Mouse (Mus musculus) MEL (cell line): ENCODE data around the gene Marf1. TPM values are rescaled to one million over a fixed set of nuclear protein-coding genes. Genes with fewer than 3 reads are reported as not detected.

Experiments
- DNase-seq: peaks from one replicate; pipeline ENCODE4 v3.0.0; 2011; ENCODE audit warnings: low read depth, low spot score
- H3K27ac ChIP-seq: 2 replicates; pipeline ENCODE4 v1.5.1; 2012; ENCODE audit warnings: low read depth, mild to moderate bottlenecking, control low read depth, low read length, moderate library complexity; ENCODE audit not compliant: control insufficient read depth
- H3K27me3 ChIP-seq, 2 experiments: fragments of 150-350 bp in 1 of 2; sonication (generic) in 1 of 2; 2 replicates each; pipeline ENCODE4 v1.6.1; 2012; ENCODE audit warnings: low read length in 2 of 2, mild to moderate bottlenecking in 2 of 2, improper control_type of control experiment in 1 of 2, moderate library complexity in 1 of 2; ENCODE audit not compliant: insufficient read depth in 2 of 2, control insufficient read depth in 1 of 2
- H3K36me3 ChIP-seq, 2 experiments: 2 replicates each; pipeline ENCODE4 v1.6.1; 2012 to 2014; ENCODE audit warnings: low read length in 2 of 2, improper control_type of control experiment in 1 of 2, inconsistent platforms in 1 of 2, mild to moderate bottlenecking in 1 of 2; ENCODE audit not compliant: insufficient read depth in 2 of 2, control insufficient read depth in 1 of 2
- H3K4me1 ChIP-seq, 2 experiments: fragments of 150-350 bp in 1 of 2; sonication (generic) in 1 of 2; 2 replicates each; pipeline ENCODE4 v1.6.1; 2012; ENCODE audit warnings: low read length in 2 of 2, improper control_type of control experiment in 1 of 2, mild to moderate bottlenecking in 1 of 2; ENCODE audit not compliant: insufficient read depth in 2 of 2, control insufficient read depth in 1 of 2
- H3K4me3 ChIP-seq, 2 experiments: fragments of 150-350 bp in 1 of 2; sonication (generic) in 1 of 2; 2 replicates each; pipeline ENCODE4 v1.5.1; 2012; ENCODE audit warnings: low read depth in 2 of 2, low read length in 2 of 2, mild to moderate bottlenecking in 2 of 2, moderate library complexity in 2 of 2, control low read depth in 1 of 2, improper control_type of control experiment in 1 of 2; ENCODE audit not compliant: control insufficient read depth in 1 of 2, insufficient read depth in 1 of 2
- H3K79me2 ChIP-seq: 2 replicates; pipeline ENCODE4 v1.6.1; 2012; ENCODE audit warnings: mild to moderate bottlenecking, low read length, moderate library complexity; ENCODE audit not compliant: control insufficient read depth, poor library complexity, insufficient read depth
- H3K9ac ChIP-seq: 2 replicates; pipeline ENCODE4 v1.6.1; 2012; ENCODE audit warnings: low read depth, mild to moderate bottlenecking, control low read depth, low read length, moderate library complexity; ENCODE audit not compliant: control insufficient read depth, poor library complexity, severe bottlenecking
- H3K9me3 ChIP-seq: fragments of 150-350 bp; sonication (generic); replicated peaks from 2 replicates; pipeline ENCODE4 v1.6.1; 2012; ENCODE audit warnings: mild to moderate bottlenecking, low read length, improper control_type of control experiment, moderate library complexity; ENCODE audit not compliant: insufficient read depth
- CHD1 ChIP-seq: IDR thresholded peaks from 2 replicates; pipeline ENCODE4 v1.6.1; 2012; ENCODE audit warnings: low read depth, mild to moderate bottlenecking, inconsistent platforms, low read length, improper control_type of control experiment
- CTCF ChIP-seq, 3 experiments: IDR thresholded peaks in 2 of 3; conservative IDR thresholded peaks in 1 of 3; 2 replicates each; pipeline ENCODE4 v1.5.1; 2011 to 2012; ENCODE audit warnings: low read length in 3 of 3, low read depth in 2 of 3, mild to moderate bottlenecking in 2 of 3, improper control_type of control experiment in 1 of 3, inconsistent platforms in 1 of 3, mixed read lengths in 1 of 3, moderate library complexity in 1 of 3; ENCODE audit not compliant: control insufficient read depth in 1 of 3, insufficient read depth in 1 of 3, poor library complexity in 1 of 3, severe bottlenecking in 1 of 3
- E2F4 ChIP-seq: IDR thresholded peaks from 2 replicates; pipeline ENCODE4 v1.6.1; 2011; ENCODE audit warnings: low read depth, low read length, improper control_type of control experiment, borderline replicate concordance
- EP300 ChIP-seq, 2 experiments: IDR thresholded peaks; 2 replicates each; pipeline ENCODE4 v1.6.1; 2011; ENCODE audit warnings: improper control_type of control experiment in 2 of 2, low read length in 2 of 2, low read depth in 1 of 2, mild to moderate bottlenecking in 1 of 2
- ETS1 ChIP-seq: IDR thresholded peaks from 2 replicates; pipeline ENCODE4 v1.6.1; 2012; ENCODE audit warnings: low read depth, mild to moderate bottlenecking, inconsistent platforms, low read length, improper control_type of control experiment, moderate library complexity
- GABPA ChIP-seq: IDR thresholded peaks from 2 replicates; pipeline ENCODE4 v1.6.1; 2012; ENCODE audit warnings: low read depth, mild to moderate bottlenecking, inconsistent platforms, low read length, improper control_type of control experiment, moderate library complexity
- JUND ChIP-seq: IDR thresholded peaks from 2 replicates; pipeline ENCODE4 v1.6.1; 2011; ENCODE audit warnings: low read depth, mild to moderate bottlenecking, improper control_type of control experiment, low read length
- KAT2A ChIP-seq: conservative IDR thresholded peaks from 2 replicates; pipeline ENCODE4 v1.6.1; 2012; ENCODE audit warnings: low read depth, low read length, improper control_type of control experiment, inconsistent platforms
- MAX ChIP-seq: IDR thresholded peaks from 2 replicates; pipeline ENCODE4 v1.6.1; 2011; ENCODE audit warnings: low read length, improper control_type of control experiment
- MYB ChIP-seq: IDR thresholded peaks from 2 replicates; pipeline ENCODE4 v1.6.1; 2011; ENCODE audit warnings: mild to moderate bottlenecking, low read depth, low read length, improper control_type of control experiment
- NELFE ChIP-seq: IDR thresholded peaks from 2 replicates; pipeline ENCODE4 v1.6.1; 2011; ENCODE audit warnings: low read depth, low read length, improper control_type of control experiment
- POLR2A ChIP-seq, 2 experiments: IDR thresholded peaks; 2 replicates each; pipeline ENCODE4 v1.6.1; 2011 to 2012; ENCODE audit warnings: low read length in 2 of 2, mild to moderate bottlenecking in 2 of 2, control low read depth in 1 of 2, improper control_type of control experiment in 1 of 2, low read depth in 1 of 2, moderate library complexity in 1 of 2; ENCODE audit not compliant: control insufficient read depth in 1 of 2, insufficient read depth in 1 of 2, poor library complexity in 1 of 2
- POLR2AphosphoS2 ChIP-seq: IDR thresholded peaks from 2 replicates; pipeline ENCODE4 v1.6.1; 2011; ENCODE audit warnings: low read length, improper control_type of control experiment
- POLR2AphosphoS5 ChIP-seq: IDR thresholded peaks from 2 replicates; pipeline ENCODE4 v1.6.1; 2012; ENCODE audit warnings: low read depth, borderline replicate concordance, mild to moderate bottlenecking, inconsistent platforms, low read length, moderate library complexity, mixed read lengths
- SIN3A ChIP-seq: IDR thresholded peaks from 2 replicates; pipeline ENCODE4 v1.6.1; 2012; ENCODE audit warnings: low read length, improper control_type of control experiment, inconsistent platforms
- SMC3 ChIP-seq: IDR thresholded peaks from 2 replicates; pipeline ENCODE4 v1.6.1; 2011; ENCODE audit warnings: low read depth, low read length, improper control_type of control experiment
- TAL1 ChIP-seq: IDR thresholded peaks from 2 replicates; pipeline ENCODE4 v1.6.1; 2012; ENCODE audit warnings: mild to moderate bottlenecking, inconsistent platforms, low read length, moderate library complexity, mixed read lengths
- TCF12 ChIP-seq: IDR thresholded peaks from 2 replicates; pipeline ENCODE4 v1.6.1; 2014; ENCODE audit warnings: low read depth, mild to moderate bottlenecking, inconsistent platforms, low read length, improper control_type of control experiment, moderate library complexity
- UBTF ChIP-seq: IDR thresholded peaks from 2 replicates; pipeline ENCODE4 v1.6.1; 2012; ENCODE audit warnings: low read depth, mild to moderate bottlenecking, inconsistent platforms, low read length, improper control_type of control experiment, moderate library complexity, borderline replicate concordance; ENCODE audit not compliant: insufficient read depth
- USF1 ChIP-seq: IDR thresholded peaks from 2 replicates; pipeline ENCODE4 v1.6.1; 2014; ENCODE audit warnings: low read depth, mild to moderate bottlenecking, inconsistent platforms, low read length, improper control_type of control experiment, moderate library complexity
- USF2 ChIP-seq, 2 experiments: IDR thresholded peaks; 2 replicates each; pipeline ENCODE4 v1.6.1; 2011 to 2012; ENCODE audit warnings: improper control_type of control experiment in 2 of 2, low read length in 2 of 2, borderline replicate concordance in 1 of 2, inconsistent platforms in 1 of 2, low read depth in 1 of 2, mild to moderate bottlenecking in 1 of 2; ENCODE audit not compliant: insufficient read depth in 1 of 2
- ZMIZ1 ChIP-seq: IDR thresholded peaks from 2 replicates; pipeline ENCODE4 v1.6.1; 2012; ENCODE audit warnings: low read depth, mild to moderate bottlenecking, inconsistent platforms, low read length, improper control_type of control experiment, moderate library complexity
- polyA plus RNA-seq, 2 experiments: library from polyadenylated mRNA; stranded (reverse) in 1 of 2; unstranded in 1 of 2; fragments of >175 nt in 1 of 2; fragments of >200 nt in 1 of 2; gene quantifications; 2 replicates each; pipeline versions ENCODE4 v1.2.1 to v1.2.4; 2012; ENCODE audit warnings: low replicate concordance in 2 of 2, low read depth in 1 of 2; ENCODE audit not compliant: insufficient read length in 2 of 2, insufficient read depth in 1 of 2, missing spikeins in 1 of 2
- total RNA-seq: library from RNA; depleted of rRNA; stranded (reverse); fragments of 300-350 nt; gene quantifications from 2 replicates; pipeline ENCODE4 v1.2.3, GENCODE M21; 2012

Marf1 gene
- total and polyA plus RNA-seq, 3 experiments: 8.7 to 16.2 TPM; not detected in 1

GRCm38 (mm10) chr16:14091771-14092170 is 71.4 kb downstream of the Marf1 start:
- Histone ChIP-seq H3K9me3 (no peaks in the 10 kb centered on the region), H3K27ac (no peak overlapping the region), H3K36me3 (no peaks in the 10 kb centered on the region), H3K4me1 (no peaks in the 10 kb centered on the region), H3K9ac (no peak overlapping the region), H3K27me3 (peaks cover 0 to 2% of the 10 kb centered on the region in 2 experiments; a peak in 2 of 4 replicates), H3K79me2 (no peaks in the 10 kb centered on the region), H3K4me3 (no peak overlapping the region)
- no peak for DNase-seq
- TF ChIP-seq TAL1: no peak
- no peak for TF ChIP-seq NELFE
- no peak for TF ChIP-seq USF2 (IDR thresholded peaks at IDR 0.05; ENCODE audit: borderline replicate concordance in 1 of 2, insufficient read depth in 1 of 2, low read depth in 1 of 2, low read length in 2 of 2)
- no peak for TF ChIP-seq POLR2AphosphoS2
- no peak for TF ChIP-seq USF1

GRCm38 (mm10) chr16:14089296-14089695 is 73.9 kb downstream of the Marf1 start:
- no peak overlapping the region for H3K9ac ChIP-seq
- TF ChIP-seq GABPA (no peak), CTCF (IDR thresholded peaks at IDR 0.05 in 2 of 3, conservative IDR thresholded peaks at IDR 0.05 in 1 of 3; ENCODE audit: control insufficient read depth in 1 of 3, insufficient read depth in 1 of 3, low read depth in 2 of 3, low read length in 3 of 3, poor library complexity in 1 of 3, severe bottlenecking in 1 of 3) (no peak), POLR2AphosphoS2 (no peak), MYB (no peak), ETS1 (no peak), ZMIZ1 (no peak), SMC3 (no peak), EP300 (IDR thresholded peaks at IDR 0.05; ENCODE audit: low read depth in 1 of 2, low read length in 2 of 2) (no peak), JUND (no peak), TCF12 (no peak), E2F4 (no peak), POLR2A (IDR thresholded peaks at IDR 0.05; ENCODE audit: control insufficient read depth in 1 of 2, insufficient read depth in 1 of 2, low read depth in 1 of 2, low read length in 2 of 2, poor library complexity in 1 of 2) (no peak)
- DNase-seq: no peak
- H3K4me3 ChIP-seq: no peak overlapping the region
- peaks cover 0 to 2% of the 10 kb centered on the region in 2 experiments; a peak in 3 of 4 replicates for H3K27me3 ChIP-seq
- H3K4me1 ChIP-seq: no peaks in the 10 kb centered on the region
- H3K79me2 ChIP-seq: no peaks in the 10 kb centered on the region
- H3K27ac ChIP-seq: no peak overlapping the region
- H3K36me3 ChIP-seq: no peaks in the 10 kb centered on the region
- H3K9me3 ChIP-seq: no peaks in the 10 kb centered on the region

GRCm38 (mm10) chr16:14088249-14088648 is 74.9 kb downstream of the Marf1 start:
- no peak overlapping the region for H3K27ac ChIP-seq
- H3K4me1 ChIP-seq: no peaks in the 10 kb centered on the region
- H3K79me2 ChIP-seq: no peaks in the 10 kb centered on the region
- H3K9me3 ChIP-seq: no peaks in the 10 kb centered on the region
- H3K4me3 ChIP-seq: no peak overlapping the region
- H3K27me3 ChIP-seq: peaks cover 0 to 2% of the 10 kb centered on the region in 2 experiments; a peak in 3 of 4 replicates
- TF ChIP-seq UBTF (no peak), ZMIZ1 (no peak), SIN3A (no peak), USF2 (IDR thresholded peaks at IDR 0.05; ENCODE audit: borderline replicate concordance in 1 of 2, insufficient read depth in 1 of 2, low read depth in 1 of 2, low read length in 2 of 2) (no peak), EP300 (IDR thresholded peaks at IDR 0.05; ENCODE audit: low read depth in 1 of 2, low read length in 2 of 2) (no peak), KAT2A (no peak), CHD1 (no peak), MAX (no peak), E2F4 (no peak), POLR2AphosphoS5 (no peak)
- H3K9ac ChIP-seq: no peak overlapping the region
- DNase-seq: peak; percentile 13
- no peaks in the 10 kb centered on the region for H3K36me3 ChIP-seq
